Mouse (Mus musculus): Measurements from ENCODE around the gene Aplp2. TPM values are rescaled to one million over a fixed set of nuclear protein-coding genes. Genes with fewer than 3 reads are reported as not detected.
A peak's percentile ranks its signal among the peaks of the same experiment; 100 is the strongest.

Gene Aplp2
- polyA plus RNA-seq (2015; fragmentation: Nextera tagmentation; extraction: Ambion mirVana), result 279 and 284 TPM in 2 replicates

GRCm38 (mm10) chr9:31211690-31212499 lies at the start of gene Aplp2:
TSS of gene Aplp2 (minus strand) at chr9:31211815.
- Histone ChIP-seq H3K4me1 (0 out of 2 replicates have a peak, but pooled peaks cover 8% of the 10 kb centered on the region), H3K36me3 (no peaks in the 10 kb centered on the region), H3K9ac (peak within 1 kb of the TSS; percentile 87), H3K4me3 (replicated peaks) (peak within 1 kb of the TSS; percentile 95), H3K27ac (peak within 1 kb of the TSS; percentile 91), H3K4me2 (peak within 1 kb of the TSS; percentile 90), H3K27me3 (replicated peaks) (no peaks in the 10 kb centered on the region), H3K9me3 (no peaks in the 10 kb centered on the region)
- peak; percentile 99 for ATAC-seq (ENCODE audit: insufficient read depth, low FRiP score, low read depth)
- WGBS, result under 1% methylated on average over 56 of the region's 63 CpGs

GRCm38 (mm10) chr9:31260219-31260618 lies 48.6 kb upstream of the Aplp2 start:
- Histone ChIP-seq H3K27me3 (replicated peaks) (no peaks in the 10 kb centered on the region), H3K27ac (no peak overlapping the region), H3K9ac (no peak overlapping the region), H3K4me2 (no peak overlapping the region), H3K9me3 (no peaks in the 10 kb centered on the region), H3K36me3 (no peaks in the 10 kb centered on the region), H3K4me3 (replicated peaks) (no peak overlapping the region), H3K4me1 (no peaks in the 10 kb centered on the region; the same call in 1 of the 2 replicates)
- ATAC-seq (ENCODE audit: insufficient read depth, low FRiP score, low read depth), result no peak
- WGBS, result 70% methylated on average over 4 of the region's 4 CpGs

- Histone ChIP-seq H3K4me3 (replicated peaks) (no peak overlapping the region), H3K9me3 (no peaks in the 10 kb centered on the region), H3K36me3 (no peaks in the 10 kb centered on the region), H3K9ac (no peak overlapping the region), H3K4me1 (peaks cover 7% of the 10 kb centered on the region), H3K27me3 (replicated peaks) (no peaks in the 10 kb centered on the region), H3K4me2 (no peak overlapping the region), H3K27ac (no peak overlapping the region)
- no peak for ATAC-seq (ENCODE audit: insufficient read depth, low FRiP score, low read depth)
- WGBS, result 43% methylated on average over 3 of the region's 3 CpGs
These were observed 46.6 kb upstream of the Aplp2 start for GRCm38 (mm10) chr9:31258237-31258636.

DNA sequence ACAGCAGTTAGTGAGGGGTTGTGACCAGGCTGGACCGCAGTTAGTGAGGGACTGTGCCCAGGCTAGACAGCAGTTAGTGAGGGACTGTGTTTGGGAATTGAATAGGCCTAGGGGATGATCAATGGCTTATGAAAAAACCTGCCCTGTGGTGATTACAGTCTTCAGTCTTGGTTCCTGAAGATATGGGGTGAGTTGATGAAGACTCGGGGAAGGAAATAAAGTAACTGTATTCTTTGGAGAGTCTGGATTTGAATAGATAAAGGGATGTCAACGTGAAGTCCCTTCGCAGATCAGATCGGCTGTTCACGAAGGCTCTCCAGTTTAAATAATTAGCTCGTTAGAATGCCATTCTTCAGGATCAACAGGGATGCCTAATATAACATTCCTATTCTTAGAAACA lies 44.3 kb upstream of the Aplp2 start:
- Histone ChIP-seq H3K27me3 (replicated peaks) (no peaks in the 10 kb centered on the region), H3K36me3 (no peaks in the 10 kb centered on the region), H3K9ac (no peak overlapping the region), H3K9me3 (no peaks in the 10 kb centered on the region), H3K4me3 (replicated peaks) (no peak overlapping the region), H3K4me1 (peaks cover 9% of the 10 kb centered on the region), H3K27ac (no peak overlapping the region), H3K4me2 (no peak overlapping the region)
- 82% methylated on average over 7 of the region's 7 CpGs for WGBS
- no peak for ATAC-seq (ENCODE audit: insufficient read depth, low FRiP score, low read depth)

- Histone ChIP-seq H3K4me3 (replicated peaks) (no peak overlapping the region), H3K36me3 (no peaks in the 10 kb centered on the region), H3K9ac (no peak overlapping the region), H3K4me1 (peaks cover 9% of the 10 kb centered on the region), H3K27me3 (replicated peaks) (no peaks in the 10 kb centered on the region), H3K9me3 (no peaks in the 10 kb centered on the region), H3K27ac (no peak overlapping the region), H3K4me2 (no peak overlapping the region)
- ATAC-seq (ENCODE audit: insufficient read depth, low FRiP score, low read depth), result peak; percentile 87
- 67% methylated on average over 7 of the region's 7 CpGs for WGBS
These were observed 43.0 kb upstream of the Aplp2 start for GRCm38 (mm10) chr9:31254697-31255004.

DNA sequence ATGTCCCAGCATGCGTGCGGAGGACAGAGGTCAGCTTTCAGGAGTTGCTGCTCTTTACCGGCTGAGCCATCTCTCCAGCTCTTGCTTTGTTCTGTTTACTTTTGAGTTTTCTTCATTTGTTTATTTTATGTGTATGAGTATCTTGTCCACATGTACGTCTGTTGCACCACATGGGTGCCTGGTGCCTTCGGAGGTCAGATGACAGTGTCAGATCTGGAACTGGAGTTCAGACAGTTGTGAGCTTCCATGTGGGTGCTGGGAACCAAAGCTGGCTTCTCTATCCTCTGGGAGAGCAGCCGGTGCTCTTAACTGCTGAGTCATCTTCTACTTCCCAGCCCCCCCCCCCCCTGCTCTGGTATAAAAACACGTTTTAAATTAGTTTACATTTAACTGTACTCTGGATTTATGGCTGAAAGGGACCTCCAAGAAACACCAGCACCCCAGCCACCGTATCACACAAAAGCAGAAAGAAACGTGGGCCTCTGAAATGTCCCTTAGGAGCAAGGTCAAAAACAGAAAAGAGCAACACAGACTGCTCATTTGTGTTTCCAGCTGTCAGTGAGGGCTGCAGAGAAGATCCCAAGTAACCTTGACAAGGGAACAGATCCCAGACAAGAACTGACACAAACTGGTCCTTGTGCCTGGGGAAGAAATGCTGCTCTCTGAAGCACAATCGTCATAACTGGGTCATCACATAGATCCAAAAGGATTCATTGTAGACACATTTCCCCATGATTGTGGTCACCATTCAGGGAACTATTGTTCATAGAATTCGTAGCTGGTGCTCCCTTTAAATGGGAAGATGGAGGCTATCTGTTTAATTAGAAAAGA lies 42.5 kb upstream of the Aplp2 start:
- Histone ChIP-seq H3K9me3 (no peaks in the 10 kb centered on the region), H3K36me3 (no peaks in the 10 kb centered on the region), H3K9ac (no peak overlapping the region), H3K27me3 (replicated peaks) (no peaks in the 10 kb centered on the region), H3K4me2 (peak overlapping the region; percentile 37; the same call in 1 of the 2 replicates), H3K27ac (peak overlapping the region; percentile 57; the same call in 1 of the 2 replicates), H3K4me3 (replicated peaks) (0 out of 2 replicates have a peak overlapping the region, but pooled peaks have one; percentile 11), H3K4me1 (peaks cover 9% of the 10 kb centered on the region)
- 45% methylated on average over 11 of the region's 11 CpGs for WGBS
- no peak for ATAC-seq (ENCODE audit: insufficient read depth, low FRiP score, low read depth)

DNA sequence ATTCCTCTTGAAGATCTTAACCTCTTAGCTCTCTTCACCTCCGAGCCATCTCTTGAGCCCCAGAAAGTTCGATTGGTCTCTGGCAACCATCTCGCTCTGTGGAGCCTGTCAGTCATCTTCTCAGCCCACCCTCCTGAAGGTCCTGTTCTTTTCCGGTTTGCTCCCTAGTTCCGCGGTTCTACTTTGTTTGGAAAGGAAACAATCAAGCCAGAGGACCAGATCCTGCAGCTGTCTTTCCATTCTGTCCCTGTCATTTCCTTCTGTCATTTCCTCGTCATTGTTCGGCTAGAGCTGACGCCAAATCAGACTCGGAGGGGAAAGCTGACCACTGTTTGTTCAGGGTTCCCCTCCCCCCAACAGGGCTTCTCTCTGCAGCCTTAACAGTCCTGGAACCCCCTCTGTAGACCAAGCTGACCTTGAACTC lies 41.7 kb upstream of the Aplp2 start:
- Histone ChIP-seq H3K27ac (peak overlapping the region; percentile 51; the same call in 1 of the 2 replicates), H3K27me3 (replicated peaks) (no peaks in the 10 kb centered on the region), H3K9ac (no peak overlapping the region), H3K9me3 (no peaks in the 10 kb centered on the region), H3K4me2 (peak overlapping the region; percentile 37; the same call in 1 of the 2 replicates), H3K4me1 (peaks cover 9% of the 10 kb centered on the region), H3K4me3 (replicated peaks) (0 out of 2 replicates have a peak overlapping the region, but pooled peaks have one; percentile 11), H3K36me3 (no peaks in the 10 kb centered on the region)
- ATAC-seq (ENCODE audit: insufficient read depth, low FRiP score, low read depth), result peak; percentile 33; the same call in 1 of the 2 replicates
- 43% methylated on average over 10 of the region's 10 CpGs for WGBS

DNA sequence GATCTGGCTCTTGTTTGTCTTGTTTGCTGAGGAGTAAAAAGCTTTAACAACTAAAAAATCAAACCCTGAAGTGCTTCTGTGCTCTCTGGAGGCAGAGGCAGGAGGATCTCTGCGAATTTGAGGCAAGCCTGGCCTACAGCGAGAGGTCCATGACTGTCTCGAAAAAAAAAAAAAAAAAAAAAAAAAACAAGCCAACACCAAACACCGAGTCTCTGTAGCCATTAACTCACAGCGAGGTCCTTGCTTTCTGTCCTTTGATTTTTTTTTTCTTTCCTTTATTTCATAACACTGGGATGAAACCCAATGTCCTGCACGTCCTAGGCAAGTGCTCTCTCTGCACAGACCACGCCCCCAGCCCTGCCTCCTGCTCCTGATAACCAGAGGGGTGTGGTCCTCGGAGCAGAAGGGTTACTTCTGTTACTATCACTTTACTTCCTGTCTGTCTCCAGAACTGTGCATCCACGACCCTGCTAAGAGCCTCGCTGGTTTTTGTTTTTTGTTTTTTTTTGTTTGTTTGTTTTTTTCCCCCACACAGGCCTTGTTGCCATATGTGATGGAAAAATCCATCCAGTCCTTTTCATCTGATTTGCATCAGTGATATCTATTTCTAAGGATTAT lies 40.7 kb upstream of the Aplp2 start:
- Histone ChIP-seq H3K27me3 (replicated peaks) (no peaks in the 10 kb centered on the region), H3K27ac (no peak overlapping the region), H3K4me2 (no peak overlapping the region), H3K36me3 (no peaks in the 10 kb centered on the region), H3K4me3 (replicated peaks) (no peak overlapping the region), H3K9me3 (no peaks in the 10 kb centered on the region), H3K4me1 (peaks cover 9% of the 10 kb centered on the region), H3K9ac (no peak overlapping the region)
- WGBS, result 69% methylated on average over 10 of the region's 10 CpGs
- peak; percentile 79; the same call in 1 of the 2 replicates for ATAC-seq (ENCODE audit: insufficient read depth, low FRiP score, low read depth)

DNA sequence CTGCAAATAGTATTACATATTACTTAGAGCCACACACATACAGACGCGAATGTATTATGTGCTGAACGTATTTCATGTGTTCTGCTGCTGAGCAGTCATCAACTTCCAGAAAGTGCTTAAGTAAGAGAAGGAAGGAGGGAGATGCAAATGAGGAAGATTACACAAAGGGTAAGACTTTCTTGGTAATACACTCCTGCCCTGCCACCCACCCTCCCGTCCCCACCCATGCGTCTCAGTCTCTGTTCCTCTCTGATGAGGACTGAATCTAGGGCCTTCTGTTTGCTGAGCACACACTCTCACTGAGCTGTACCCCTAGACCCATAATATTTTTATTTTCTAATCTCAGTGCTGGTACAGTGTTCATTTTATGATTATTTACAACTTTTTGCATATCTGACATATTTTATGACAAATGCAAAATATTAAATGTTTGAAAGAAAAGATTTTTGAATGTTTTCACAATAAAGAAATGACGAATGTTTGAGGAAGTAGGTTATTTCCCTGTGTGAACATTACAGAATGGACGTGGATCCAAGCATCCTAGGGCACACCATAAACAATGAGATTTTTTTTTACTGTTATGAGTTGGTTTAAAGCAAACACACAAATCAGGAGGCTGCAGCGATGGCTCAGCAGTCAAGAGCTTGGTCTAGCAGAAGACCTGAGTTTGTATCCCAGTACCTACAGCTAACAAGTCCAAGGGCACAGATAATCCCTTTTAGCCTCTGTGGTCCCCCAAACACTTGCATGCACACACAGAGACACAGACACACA lies 36.0 kb upstream of the Aplp2 start:
- Histone ChIP-seq H3K4me1 (no peaks in the 10 kb centered on the region), H3K27ac (no peak overlapping the region), H3K36me3 (no peaks in the 10 kb centered on the region), H3K27me3 (replicated peaks) (no peaks in the 10 kb centered on the region), H3K9me3 (no peaks in the 10 kb centered on the region), H3K4me3 (replicated peaks) (no peak overlapping the region), H3K4me2 (no peak overlapping the region), H3K9ac (no peak overlapping the region)
- no peak for ATAC-seq (ENCODE audit: insufficient read depth, low FRiP score, low read depth)
- 59% methylated on average over 8 of the region's 8 CpGs for WGBS

DNA sequence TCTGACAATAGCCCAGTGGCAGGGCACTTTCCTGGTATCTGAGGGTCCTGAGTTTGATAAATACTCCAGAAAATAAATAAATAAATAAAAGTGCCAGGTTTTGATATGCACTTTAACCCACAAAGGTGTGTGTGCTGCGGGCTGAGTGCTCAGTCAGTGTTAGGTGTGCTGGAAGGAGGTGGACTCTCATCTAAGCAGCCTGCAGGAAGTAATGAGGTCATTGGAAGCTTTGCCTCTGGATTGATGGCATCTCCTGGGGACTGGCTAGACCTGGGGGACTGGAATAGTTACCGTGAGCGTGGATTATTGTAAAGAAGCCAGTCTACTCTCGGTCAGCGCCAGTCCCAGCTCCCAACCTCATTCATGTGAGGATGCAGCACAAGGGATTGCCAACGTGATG lies 34.8 kb upstream of the Aplp2 start:
- Histone ChIP-seq H3K27ac (no peak overlapping the region), H3K4me3 (replicated peaks) (no peak overlapping the region), H3K9ac (no peak overlapping the region), H3K36me3 (no peaks in the 10 kb centered on the region), H3K4me2 (no peak overlapping the region), H3K9me3 (no peaks in the 10 kb centered on the region), H3K4me1 (no peaks in the 10 kb centered on the region), H3K27me3 (replicated peaks) (no peaks in the 10 kb centered on the region)
- peak; percentile 53; the same call in 1 of the 2 replicates for ATAC-seq (ENCODE audit: insufficient read depth, low FRiP score, low read depth)
- WGBS, result 48% methylated on average over 6 of the region's 6 CpGs

- ATAC-seq (ENCODE audit: insufficient read depth, low FRiP score, low read depth), result no peak
- WGBS, result 91% methylated on average over 6 of the region's 6 CpGs
- Histone ChIP-seq H3K4me1 (no peaks in the 10 kb centered on the region), H3K36me3 (no peaks in the 10 kb centered on the region), H3K4me2 (no peak overlapping the region), H3K27me3 (replicated peaks) (no peaks in the 10 kb centered on the region), H3K4me3 (replicated peaks) (no peak overlapping the region), H3K27ac (no peak overlapping the region), H3K9me3 (no peaks in the 10 kb centered on the region), H3K9ac (no peak overlapping the region)
These were observed 33.4 kb upstream of the Aplp2 start for GRCm38 (mm10) chr9:31245006-31245405.

All from stomach, embryonic 15.5 days (tissue).